Mouse (Mus musculus): ENCODE results near the gene Gm4756.
A peak's percentile ranks its signal among the peaks of the same experiment; 100 is the strongest.

Gene Gm4756

GRCm38 (mm10) chr12:72664735-72665337, 15.4 kb upstream of the Gm4756 start, which contains the start of gene Dhrs7:
TSS of gene Dhrs7 (minus strand) at chr12:72664909.
- TF ChIP-seq CTCF (conservative IDR thresholded peaks at IDR 0.05; ENCODE audit: low read length) (no peak), NANOG (IDR thresholded peaks at IDR 0.05; ENCODE audit: borderline replicate concordance, low read length) (no peak), POU5F1 (IDR thresholded peaks at IDR 0.05; ENCODE audit: borderline replicate concordance, low read length) (no peak)
- Histone ChIP-seq H3K9me3 (ENCODE audit: low read length) (peaks cover 17% of the 10 kb centered on the region), H3K4me1 (replicated peaks; ENCODE audit: low read depth, low read length) (peaks cover 31% of the 10 kb centered on the region), H3K36me3 (ENCODE audit: insufficient read depth, low read length) (0 out of 2 replicates have a peak, but pooled peaks cover under 1% of the 10 kb centered on the region), H3K4me3 (replicated peaks; ENCODE audit: low read length) (peak within 1 kb of the TSS; percentile 84), H3K27me3 (ENCODE audit: insufficient read depth, low read length) (0 out of 2 replicates have a peak, but pooled peaks cover 4% of the 10 kb centered on the region)

- H3K4me3 ChIP-seq (replicated peaks; ENCODE audit: low read length): peak overlapping the region; percentile 84
- 0 out of 2 replicates have a peak, but pooled peaks cover 4% of the 10 kb centered on the region for H3K27me3 ChIP-seq (ENCODE audit: insufficient read depth, low read length)
- no peaks in the 10 kb centered on the region for H3K36me3 ChIP-seq (ENCODE audit: insufficient read depth, low read length)
- peaks cover 13% of the 10 kb centered on the region for H3K9me3 ChIP-seq (ENCODE audit: low read length)
- peaks cover 31% of the 10 kb centered on the region for H3K4me1 ChIP-seq (replicated peaks; ENCODE audit: low read depth, low read length)
- TF ChIP-seq NANOG (IDR thresholded peaks at IDR 0.05; ENCODE audit: borderline replicate concordance, low read length): no peak
- no peak for TF ChIP-seq CTCF (conservative IDR thresholded peaks at IDR 0.05; ENCODE audit: low read length)
- TF ChIP-seq POU5F1 (IDR thresholded peaks at IDR 0.05; ENCODE audit: borderline replicate concordance, low read length): no peak
These were observed 14.7 kb upstream of the Gm4756 start for GRCm38 (mm10) chr12:72664020-72664734.

GRCm38 (mm10) chr12:72655775-72656174, 6.3 kb upstream of the Gm4756 start:
- TF ChIP-seq NANOG (IDR thresholded peaks at IDR 0.05; ENCODE audit: borderline replicate concordance, low read length): no peak
- no peak for TF ChIP-seq POU5F1 (IDR thresholded peaks at IDR 0.05; ENCODE audit: borderline replicate concordance, low read length)
- H3K4me3 ChIP-seq (replicated peaks; ENCODE audit: low read length): no peak overlapping the region
- H3K4me1 ChIP-seq (replicated peaks; ENCODE audit: low read depth, low read length): peaks cover 31% of the 10 kb centered on the region
- H3K9me3 ChIP-seq (ENCODE audit: low read length): no peaks in the 10 kb centered on the region
- H3K27me3 ChIP-seq (ENCODE audit: insufficient read depth, low read length): no peaks in the 10 kb centered on the region
- H3K36me3 ChIP-seq (ENCODE audit: insufficient read depth, low read length): 0 out of 2 replicates have a peak, but pooled peaks cover 6% of the 10 kb centered on the region

GRCm38 (mm10) chr12:72654698-72655097, 5.2 kb upstream of the Gm4756 start:
- Histone ChIP-seq H3K9me3 (ENCODE audit: low read length) (no peaks in the 10 kb centered on the region), H3K4me3 (replicated peaks; ENCODE audit: low read length) (no peak overlapping the region), H3K36me3 (ENCODE audit: insufficient read depth, low read length) (0 out of 2 replicates have a peak, but pooled peaks cover 6% of the 10 kb centered on the region), H3K4me1 (replicated peaks; ENCODE audit: low read depth, low read length) (peaks cover 37% of the 10 kb centered on the region), H3K27me3 (ENCODE audit: insufficient read depth, low read length) (no peaks in the 10 kb centered on the region)
- TF ChIP-seq CTCF (conservative IDR thresholded peaks at IDR 0.05; ENCODE audit: low read length) (peak; percentile 79), NANOG (IDR thresholded peaks at IDR 0.05; ENCODE audit: borderline replicate concordance, low read length) (no peak)

- no peak for TF ChIP-seq CTCF (conservative IDR thresholded peaks at IDR 0.05; ENCODE audit: low read length)
- no peak for TF ChIP-seq NANOG (IDR thresholded peaks at IDR 0.05; ENCODE audit: borderline replicate concordance, low read length)
- TF ChIP-seq POU5F1 (IDR thresholded peaks at IDR 0.05; ENCODE audit: borderline replicate concordance, low read length): no peak
- H3K4me1 ChIP-seq (replicated peaks; ENCODE audit: low read depth, low read length): peaks cover 40% of the 10 kb centered on the region
- peak overlapping the region; percentile 54 for H3K4me3 ChIP-seq (replicated peaks; ENCODE audit: low read length)
- H3K9me3 ChIP-seq (ENCODE audit: low read length): peaks cover 16% of the 10 kb centered on the region
- H3K27me3 ChIP-seq (ENCODE audit: insufficient read depth, low read length): no peaks in the 10 kb centered on the region
- no peaks in the 10 kb centered on the region for H3K36me3 ChIP-seq (ENCODE audit: insufficient read depth, low read length)
These were observed 540 bp downstream of the Gm4756 start for GRCm38 (mm10) chr12:72648921-72649320.

GRCm38 (mm10) chr12:72638025-72638424, 11.4 kb downstream of the Gm4756 start:
- H3K27me3 ChIP-seq (ENCODE audit: insufficient read depth, low read length): no peaks in the 10 kb centered on the region
- H3K36me3 ChIP-seq (ENCODE audit: insufficient read depth, low read length): no peaks in the 10 kb centered on the region
- no peak for TF ChIP-seq NANOG (IDR thresholded peaks at IDR 0.05; ENCODE audit: borderline replicate concordance, low read length)
- TF ChIP-seq CTCF (conservative IDR thresholded peaks at IDR 0.05; ENCODE audit: low read length): no peak
- TF ChIP-seq POU5F1 (IDR thresholded peaks at IDR 0.05; ENCODE audit: borderline replicate concordance, low read length): no peak
- no peaks in the 10 kb centered on the region for H3K4me1 ChIP-seq (replicated peaks; ENCODE audit: low read depth, low read length)
- no peak overlapping the region for H3K4me3 ChIP-seq (replicated peaks; ENCODE audit: low read length)
- H3K9me3 ChIP-seq (ENCODE audit: low read length): peaks cover 61% of the 10 kb centered on the region

- TF ChIP-seq POU5F1 (IDR thresholded peaks at IDR 0.05; ENCODE audit: borderline replicate concordance, low read length) (no peak), CTCF (conservative IDR thresholded peaks at IDR 0.05; ENCODE audit: low read length) (no peak), NANOG (IDR thresholded peaks at IDR 0.05; ENCODE audit: borderline replicate concordance, low read length) (no peak)
- no peaks in the 10 kb centered on the region for H3K36me3 ChIP-seq (ENCODE audit: insufficient read depth, low read length)
- no peaks in the 10 kb centered on the region for H3K9me3 ChIP-seq (ENCODE audit: low read length)
- peaks cover 10% of the 10 kb centered on the region for H3K4me1 ChIP-seq (replicated peaks; ENCODE audit: low read depth, low read length)
- no peaks in the 10 kb centered on the region for H3K27me3 ChIP-seq (ENCODE audit: insufficient read depth, low read length)
- H3K4me3 ChIP-seq (replicated peaks; ENCODE audit: low read length): no peak overlapping the region
These were observed 20.7 kb downstream of the Gm4756 start for GRCm38 (mm10) chr12:72628751-72629150.

GRCm38 (mm10) chr12:72622853-72623496, 26.5 kb downstream of the Gm4756 start:
- Histone ChIP-seq H3K4me1 (replicated peaks; ENCODE audit: low read depth, low read length) (0 out of 2 replicates have a peak, but pooled peaks cover 2% of the 10 kb centered on the region), H3K36me3 (ENCODE audit: insufficient read depth, low read length) (no peaks in the 10 kb centered on the region), H3K27me3 (ENCODE audit: insufficient read depth, low read length) (no peaks in the 10 kb centered on the region), H3K9me3 (ENCODE audit: low read length) (no peaks in the 10 kb centered on the region), H3K4me3 (replicated peaks; ENCODE audit: low read length) (no peak overlapping the region)
- TF ChIP-seq CTCF (conservative IDR thresholded peaks at IDR 0.05; ENCODE audit: low read length) (no peak), POU5F1 (IDR thresholded peaks at IDR 0.05; ENCODE audit: borderline replicate concordance, low read length) (no peak), NANOG (IDR thresholded peaks at IDR 0.05; ENCODE audit: borderline replicate concordance, low read length) (no peak)

All from E14TG2a.4 (cell line).